Mouse (Mus musculus) bone marrow macrophage, adult 2 months (primary cell): Measurements from ENCODE around the gene Rnf40.

ENCODE experiments used
- CTCF ChIP-seq: IDR thresholded peaks from 2 replicates; pipeline ENCODE4 v1.5.1; 2012; ENCODE audit warnings: low read depth, mild to moderate bottlenecking, low read length, moderate library complexity
- POLR2A ChIP-seq: IDR thresholded peaks from 2 replicates; pipeline ENCODE4 v1.6.1; 2012; ENCODE audit warnings: mild to moderate bottlenecking, low read depth, low read length, borderline replicate concordance

GRCm38 (mm10) chr7:127652050-127652449 lies 63.5 kb downstream of the Rnf40 start:
- TF ChIP-seq POLR2A (no peak), CTCF (no peak)
